Mouse (Mus musculus) cerebellum, adult 2 months (tissue): Measurements from ENCODE around the gene Npff.

Experiments
- CTCF ChIP-seq: fragments of 200-500 bp; IDR thresholded peaks from 2 replicates; pipeline ENCODE4 v1.5.1; 2011; ENCODE audit warnings: low read depth, mild to moderate bottlenecking, control low read depth, low read length, moderate library complexity, borderline replicate concordance; ENCODE audit not compliant: insufficient read depth
- POLR2A ChIP-seq: fragments of 200-500 bp; IDR thresholded peaks from 2 replicates; pipeline ENCODE4 v1.6.1; 2011; ENCODE audit warnings: low read length, control low read depth, borderline replicate concordance; ENCODE audit not compliant: insufficient read depth

DNA sequence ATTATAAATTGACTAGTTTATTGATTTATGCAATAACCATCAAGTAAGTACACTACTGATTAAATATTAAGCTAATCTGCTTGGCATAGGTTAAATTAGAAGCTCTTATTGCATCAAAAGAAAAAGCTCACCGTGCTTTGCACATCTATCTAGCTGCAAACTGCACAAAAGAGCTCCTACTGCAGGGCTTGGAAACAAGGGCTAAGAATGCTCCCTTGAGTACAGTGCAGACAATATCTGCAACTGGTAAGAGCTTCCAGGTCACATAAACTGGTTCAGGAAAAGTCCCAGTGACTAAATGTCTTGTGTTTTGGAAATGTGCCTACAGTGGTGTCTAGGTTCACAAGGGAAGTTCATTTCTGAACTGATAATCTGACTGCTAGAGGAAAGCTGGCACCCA, 37.7 kb upstream of the Npff start:
- TF ChIP-seq POLR2A (no peak), CTCF (no peak)
